Mouse (Mus musculus) C2C12 (cell line): ENCODE measurements around the gene Esyt2.

Experiments
- MYOD1 ChIP-seq: IDR thresholded peaks from one replicate; pipeline ENCODE4 v1.6.1; 2011; ENCODE audit warnings: low read depth; ENCODE audit not compliant: control insufficient read depth, insufficient read length
- MYOG ChIP-seq: IDR thresholded peaks from one replicate; pipeline ENCODE4 v1.6.1; 2011; ENCODE audit not compliant: control insufficient read depth, insufficient read length; ENCODE audit errors: extremely low read depth

GRCm38 (mm10) chr12:116265275-116265674, 15.7 kb upstream of the Esyt2 start:
- TF ChIP-seq MYOG (no peak), MYOD1 (no peak)
